In genomic region chr3:142688353-142688752, GRCm38 (mm10) we compare ENCODE assay signal across 9 mouse cellular contexts. TPM values are rescaled to one million over a fixed set of nuclear protein-coding genes. Genes with fewer than 3 reads are reported as not detected.
DNase-seq lines count a peak whose midpoint lies in the region; ATAC-seq and TF ChIP-seq lines count a peak whose summit lies in the region.
"Had no signal": no experiment of that assay in that cellular context is flagged by ENCODE, and none has a peak within 500 bp of the region (broad histone marks: within the 10 kb centered on the region; RNA-seq: fewer than 3 reads in every experiment).

No protein-coding gene starts in this region.

- TF ChIP-seq EP300 in lung, postnatal 0 days (IDR thresholded peaks at IDR 0.05) = no peak

- H3K27ac ChIP-seq in lung, postnatal 0 days (ENCODE audit: low read length) = no peak overlapping the region
- no peak overlapping the region for H3K27ac ChIP-seq in embryonic facial prominence, embryonic 11.5 days (replicated peaks; ENCODE audit: low read depth, low read length)
- peak overlapping the region; percentile 30; the same call in 1 of the 2 replicates for H3K27ac ChIP-seq in limb, embryonic 10.5 days
- H3K27ac ChIP-seq in neural tube, embryonic 13.5 days (replicated peaks) = no peak overlapping the region

- no peaks in the 10 kb centered on the region for H3K4me1 ChIP-seq in lung, postnatal 0 days (ENCODE audit: insufficient read depth, low read depth, low read length)
- no peaks in the 10 kb centered on the region for H3K4me1 ChIP-seq in embryonic facial prominence, embryonic 11.5 days (ENCODE audit: control insufficient read depth, insufficient read depth, low read length)
- peaks cover 6% of the 10 kb centered on the region for H3K4me1 ChIP-seq in limb, embryonic 10.5 days
- no peaks in the 10 kb centered on the region for H3K4me1 ChIP-seq in neural tube, embryonic 13.5 days (replicated peaks)

- no peaks in the 10 kb centered on the region for H3K27me3 ChIP-seq in lung, postnatal 0 days (replicated peaks; ENCODE audit: insufficient read depth, low read length)
- H3K27me3 ChIP-seq in embryonic facial prominence, embryonic 11.5 days (ENCODE audit: control insufficient read depth, insufficient read depth, low read length) = no peaks in the 10 kb centered on the region
- H3K27me3 ChIP-seq in limb, embryonic 10.5 days (ENCODE audit: low read depth, poor library complexity, severe bottlenecking) = no peaks in the 10 kb centered on the region
- no peaks in the 10 kb centered on the region for H3K27me3 ChIP-seq in neural tube, embryonic 13.5 days

- H3K4me2 ChIP-seq in lung, postnatal 0 days (replicated peaks; ENCODE audit: low read depth, low read length) = peak overlapping the region; percentile 40
- H3K4me2 ChIP-seq in embryonic facial prominence, embryonic 11.5 days (ENCODE audit: low read depth, low read length) = peak overlapping the region; percentile 11; the same call in 1 of the 2 replicates
- H3K4me2 ChIP-seq in neural tube, embryonic 13.5 days = peak overlapping the region; percentile 30

- DNase-seq in lung, postnatal 0 days (ENCODE audit: low spot score) = no peak
- DNase-seq in lung, postnatal 25 days (ENCODE audit: low spot score) = no peak
- DNase-seq in embryonic facial prominence, embryonic 11.5 days (ENCODE audit: low spot score) = no peak
- DNase-seq in limb, embryonic 10.5 days (ENCODE audit: low spot score) = no peak
- DNase-seq in adrenal gland, postnatal 36 days = no peak
- no peak for DNase-seq in spleen, adult 18-20 months
- DNase-seq in retina, embryonic 14.5 days (ENCODE audit: low spot score) = no peak
- DNase-seq: thymus, postnatal 36 days had no signal

- peak overlapping the region; percentile 19 for H3K4me3 ChIP-seq in lung, postnatal 0 days (ENCODE audit: low read depth, low read length)
- H3K4me3 ChIP-seq in embryonic facial prominence, embryonic 11.5 days (ENCODE audit: low read depth, low read length) = no peak overlapping the region
- peak overlapping the region; percentile 21; the same call in 1 of the 2 replicates for H3K4me3 ChIP-seq in limb, embryonic 10.5 days
- no peak overlapping the region for H3K4me3 ChIP-seq in neural tube, embryonic 13.5 days

- ATAC-seq in lung, postnatal 0 days = peak; percentile 41; the same call in 1 of the 2 replicates
- ATAC-seq in embryonic facial prominence, embryonic 11.5 days (replicated peaks; ENCODE audit: insufficient number of reproducible peaks, low FRiP score, low TSS enrichment, low read depth) = 0 out of 2 replicates have a peak, but pooled peaks have one; percentile 70
- ATAC-seq in neural tube, embryonic 13.5 days (ENCODE audit: low read depth) = no peak

- TF ChIP-seq CTCF in lung, postnatal 0 days (IDR thresholded peaks at IDR 0.05) = no peak

- no peaks in the 10 kb centered on the region for H3K36me3 ChIP-seq in lung, postnatal 0 days (ENCODE audit: insufficient read depth, low read length)
- H3K36me3 ChIP-seq in embryonic facial prominence, embryonic 11.5 days (replicated peaks; ENCODE audit: control insufficient read depth, insufficient read depth, low read depth, low read length) = no peaks in the 10 kb centered on the region
- no peaks in the 10 kb centered on the region for H3K36me3 ChIP-seq in limb, embryonic 10.5 days
- H3K36me3 ChIP-seq in neural tube, embryonic 13.5 days = no peaks in the 10 kb centered on the region

- H3K9ac ChIP-seq in lung, postnatal 0 days (replicated peaks; ENCODE audit: low read depth) = no peak overlapping the region
- H3K9ac ChIP-seq in embryonic facial prominence, embryonic 11.5 days (replicated peaks; ENCODE audit: low read length) = no peak overlapping the region
- H3K9ac ChIP-seq in neural tube, embryonic 13.5 days = no peak overlapping the region

- no peaks in the 10 kb centered on the region for H3K9me3 ChIP-seq in lung, postnatal 0 days (ENCODE audit: low read length)
- H3K9me3 ChIP-seq in embryonic facial prominence, embryonic 11.5 days (replicated peaks; ENCODE audit: control insufficient read depth, low read length) = no peaks in the 10 kb centered on the region
- H3K9me3 ChIP-seq in limb, embryonic 10.5 days (replicated peaks) = peaks cover 2% of the 10 kb centered on the region
- no peaks in the 10 kb centered on the region for H3K9me3 ChIP-seq in neural tube, embryonic 13.5 days

- 34% methylated on average over 8 of the region's 13 CpGs for WGBS in lung, postnatal 0 days
- 47% methylated on average over 13 of the region's 13 CpGs for WGBS in embryonic facial prominence, embryonic 11.5 days
- WGBS in limb, embryonic 10.5 days = 54% methylated on average over 13 of the region's 13 CpGs
- WGBS in neural tube, embryonic 13.5 days = 46% methylated on average over 12 of the region's 13 CpGs

RNA-seq across cellular contexts. Expression of gene Kyat3, which starts 12.5 kb away (rescaled TPM):
- 4.6 and 5.7 TPM in 2 replicates for polyA plus RNA-seq in lung, postnatal 0 days (2015; fragmentation: Nextera tagmentation; extraction: Ambion mirVana)
- polyA plus RNA-seq in embryonic facial prominence, embryonic 11.5 days (2014; fragmentation: Nextera tagmentation; extraction: Ambion mirVana) = 18.5 and 22.5 TPM in 2 replicates
- polyA plus RNA-seq in limb, embryonic 10.5 days (2016; fragmentation: Nextera tagmentation; extraction: Ambion mirVana) = 11.2 and 13.1 TPM in 2 replicates
- 6.5 and 7.6 TPM in 2 replicates for polyA plus RNA-seq in neural tube, embryonic 13.5 days (2015; fragmentation: Nextera tagmentation; extraction: Ambion mirVana)
- 10 to 100 TPM; 15.7 to 36.3 TPM for total RNA-seq in adrenal gland, postnatal 36 days (2021)

Comparison
In these comparisons a context has a peak if more than half of its experiments do, and no peak if none do; other contexts are left out.
1. H3K4me3 ChIP-seq: peak in lung, postnatal 0 days (single experiment) and limb, embryonic 10.5 days (single experiment); none in embryonic facial prominence, embryonic 11.5 days (single experiment) and neural tube, embryonic 13.5 days (single experiment).
2. Peak in every context shown above with its lines, with median percentiles within 50 percentile points of each other: H3K4me2 ChIP-seq.